Mouse (Mus musculus): ENCODE data around the gene Gm45062. TPM values are rescaled to one million over a fixed set of nuclear protein-coding genes. Genes with fewer than 3 reads are reported as not detected.

Gm45062 gene
- polyA plus RNA-seq, 1 experiment: 5.8 TPM

DNA sequence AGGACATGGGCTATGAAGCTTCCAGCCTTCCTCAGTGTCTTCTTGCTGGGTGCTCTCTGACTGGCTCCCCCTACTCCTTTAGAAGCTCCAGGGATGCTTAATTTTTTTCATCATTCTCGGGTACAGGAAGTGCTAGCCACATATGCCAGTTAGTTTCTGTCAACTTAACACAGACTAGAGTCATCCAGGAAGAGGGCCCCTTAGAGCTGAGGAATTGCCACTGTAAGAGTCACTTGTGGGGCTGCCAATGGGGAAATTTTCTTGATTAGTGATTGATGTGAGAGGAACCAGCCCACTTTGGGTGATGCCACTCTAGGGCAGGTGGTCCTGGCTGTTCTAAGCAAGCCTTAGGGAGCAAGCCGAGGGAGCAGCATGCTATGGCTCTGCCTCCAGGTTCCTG, 380.3 kb downstream of the Gm45062 start:
- Histone ChIP-seq H3K4me3 (ENCODE audit: low read depth, low read length) (no peak overlapping the region), H3K27ac (ENCODE audit: insufficient read depth, low read length) (no peak overlapping the region), H3K9me3 (replicated peaks; ENCODE audit: control insufficient read depth, insufficient read depth, low read length, poor library complexity, severe bottlenecking) (no peaks in the 10 kb centered on the region), H3K27me3 (ENCODE audit: control insufficient read depth, insufficient read depth, low read length, poor library complexity, severe bottlenecking) (no peaks in the 10 kb centered on the region), H3K9ac (ENCODE audit: low read depth, poor library complexity, severe bottlenecking) (no peak overlapping the region), H3K4me1 (ENCODE audit: control insufficient read depth, insufficient read depth, low read length) (no peaks in the 10 kb centered on the region), H3K36me3 (ENCODE audit: control insufficient read depth, insufficient read depth, low read length, poor library complexity, severe bottlenecking) (no peaks in the 10 kb centered on the region)
- TF ChIP-seq CTCF (IDR thresholded peaks at IDR 0.05; ENCODE audit: low read depth, low read length): no peak
- TF ChIP-seq POLR2A (IDR thresholded peaks at IDR 0.05; ENCODE audit: insufficient read depth, low read length): no peak
- no peak for TF ChIP-seq EP300 (IDR thresholded peaks at IDR 0.05; ENCODE audit: insufficient read depth, low read depth, low read length)

DNA sequence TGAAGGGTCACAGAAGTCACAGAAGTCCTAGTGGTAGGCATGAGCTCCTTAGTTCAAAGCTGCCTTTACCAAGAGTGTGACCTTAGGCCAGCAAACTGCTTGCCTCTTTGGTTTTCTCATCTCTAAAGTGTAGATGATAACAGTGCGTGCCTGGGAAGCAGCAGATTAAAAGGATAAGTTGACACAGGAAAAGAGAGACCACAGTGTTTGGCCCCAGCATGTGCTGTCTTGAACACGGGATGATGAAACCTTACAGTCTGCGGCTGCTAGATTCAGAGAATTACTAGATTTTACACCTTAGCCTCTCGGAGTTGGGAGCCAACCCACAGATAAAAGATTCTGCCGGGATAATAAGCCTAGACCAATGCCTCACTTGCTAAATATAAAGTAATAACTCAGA, 381.6 kb downstream of the Gm45062 start:
- Histone ChIP-seq H3K9me3 (replicated peaks; ENCODE audit: control insufficient read depth, insufficient read depth, low read length, poor library complexity, severe bottlenecking) (no peaks in the 10 kb centered on the region), H3K4me1 (ENCODE audit: control insufficient read depth, insufficient read depth, low read length) (no peaks in the 10 kb centered on the region), H3K27me3 (ENCODE audit: control insufficient read depth, insufficient read depth, low read length, poor library complexity, severe bottlenecking) (no peaks in the 10 kb centered on the region), H3K27ac (ENCODE audit: insufficient read depth, low read length) (no peak overlapping the region), H3K9ac (ENCODE audit: low read depth, poor library complexity, severe bottlenecking) (no peak overlapping the region), H3K4me3 (ENCODE audit: low read depth, low read length) (no peak overlapping the region), H3K36me3 (ENCODE audit: control insufficient read depth, insufficient read depth, low read length, poor library complexity, severe bottlenecking) (no peaks in the 10 kb centered on the region)
- TF ChIP-seq EP300 (IDR thresholded peaks at IDR 0.05; ENCODE audit: insufficient read depth, low read depth, low read length): no peak
- no peak for TF ChIP-seq POLR2A (IDR thresholded peaks at IDR 0.05; ENCODE audit: insufficient read depth, low read length)
- TF ChIP-seq CTCF (IDR thresholded peaks at IDR 0.05; ENCODE audit: low read depth, low read length): no peak

DNA sequence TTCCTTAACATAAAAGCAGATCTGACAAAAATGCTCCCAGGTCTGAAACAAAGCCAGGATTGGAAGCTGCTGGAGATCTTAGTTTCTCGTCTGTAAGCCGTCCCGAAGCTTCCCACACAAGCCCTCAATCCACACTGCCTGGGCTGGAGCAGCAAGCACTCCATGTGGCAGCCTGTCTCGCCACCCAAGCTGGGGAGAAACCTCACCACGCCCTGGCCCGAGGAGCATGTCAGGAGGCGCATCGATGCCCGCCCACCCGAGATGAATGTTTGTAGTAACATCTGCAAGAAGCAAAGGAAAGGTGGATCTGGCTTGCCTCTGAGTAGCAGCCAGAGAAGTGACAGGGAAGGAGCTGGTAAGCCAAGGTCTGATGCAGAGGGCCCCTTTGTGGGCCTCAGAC, 385.5 kb downstream of the Gm45062 start:
- Histone ChIP-seq H3K9ac (ENCODE audit: low read depth, poor library complexity, severe bottlenecking) (no peak overlapping the region), H3K27ac (ENCODE audit: insufficient read depth, low read length) (no peak overlapping the region), H3K36me3 (ENCODE audit: control insufficient read depth, insufficient read depth, low read length, poor library complexity, severe bottlenecking) (no peaks in the 10 kb centered on the region), H3K27me3 (ENCODE audit: control insufficient read depth, insufficient read depth, low read length, poor library complexity, severe bottlenecking) (no peaks in the 10 kb centered on the region), H3K9me3 (replicated peaks; ENCODE audit: control insufficient read depth, insufficient read depth, low read length, poor library complexity, severe bottlenecking) (no peaks in the 10 kb centered on the region), H3K4me1 (ENCODE audit: control insufficient read depth, insufficient read depth, low read length) (no peaks in the 10 kb centered on the region), H3K4me3 (ENCODE audit: low read depth, low read length) (no peak overlapping the region)
- TF ChIP-seq CTCF (IDR thresholded peaks at IDR 0.05; ENCODE audit: low read depth, low read length) (no peak), EP300 (IDR thresholded peaks at IDR 0.05; ENCODE audit: insufficient read depth, low read depth, low read length) (no peak), POLR2A (IDR thresholded peaks at IDR 0.05; ENCODE audit: insufficient read depth, low read length) (no peak)

DNA sequence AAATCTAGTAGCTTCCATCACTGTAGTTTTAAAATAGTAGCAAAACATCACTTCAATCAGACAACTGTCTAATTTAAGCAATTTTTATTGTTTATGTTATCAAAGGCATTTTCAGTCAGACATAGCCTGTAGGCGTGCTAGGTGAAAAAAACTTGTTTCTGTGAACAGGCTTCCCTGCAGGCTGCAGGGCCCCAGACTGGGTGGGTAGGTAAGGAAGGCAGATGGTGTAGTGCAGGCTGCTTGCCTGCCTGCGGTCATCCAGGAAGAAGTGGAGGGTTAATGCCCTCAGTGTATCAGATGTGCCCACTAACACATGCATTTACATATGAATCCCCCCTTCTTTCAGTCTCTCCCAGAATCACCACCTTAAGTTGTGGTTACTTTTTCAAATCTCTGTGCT, 386.5 kb downstream of the Gm45062 start:
- no peaks in the 10 kb centered on the region for H3K4me1 ChIP-seq (ENCODE audit: control insufficient read depth, insufficient read depth, low read length)
- no peak overlapping the region for H3K27ac ChIP-seq (ENCODE audit: insufficient read depth, low read length)
- H3K36me3 ChIP-seq (ENCODE audit: control insufficient read depth, insufficient read depth, low read length, poor library complexity, severe bottlenecking): no peaks in the 10 kb centered on the region
- H3K4me3 ChIP-seq (ENCODE audit: low read depth, low read length): no peak overlapping the region
- no peak overlapping the region for H3K9ac ChIP-seq (ENCODE audit: low read depth, poor library complexity, severe bottlenecking)
- H3K27me3 ChIP-seq (ENCODE audit: control insufficient read depth, insufficient read depth, low read length, poor library complexity, severe bottlenecking): no peaks in the 10 kb centered on the region
- TF ChIP-seq EP300 (IDR thresholded peaks at IDR 0.05; ENCODE audit: insufficient read depth, low read depth, low read length) (no peak), CTCF (IDR thresholded peaks at IDR 0.05; ENCODE audit: low read depth, low read length) (no peak), POLR2A (IDR thresholded peaks at IDR 0.05; ENCODE audit: insufficient read depth, low read length) (no peak)
- H3K9me3 ChIP-seq (replicated peaks; ENCODE audit: control insufficient read depth, insufficient read depth, low read length, poor library complexity, severe bottlenecking): no peaks in the 10 kb centered on the region

Other genes with a start within 250 kb of the Gm45062 start
- not detected in 2 replicates for gene Col28a1, start 66.8 kb upstream of the Gm45062 start, polyA plus RNA-seq (2011; ENCODE audit: insufficient read depth, insufficient read length, low read depth, missing spikeins)
- 28.3 and 30.2 TPM in 2 replicates for gene Mios, start 50.2 kb upstream of the Gm45062 start, polyA plus RNA-seq (2011; ENCODE audit: insufficient read depth, insufficient read length, low read depth, missing spikeins)
- 153 and 163 TPM in 2 replicates for gene Rpa3, start 277 bp upstream of the Gm45062 start, polyA plus RNA-seq (2011; ENCODE audit: insufficient read depth, insufficient read length, low read depth, missing spikeins)
- 2.5 and 5.2 TPM in 2 replicates for gene Umad1, start 162 bp upstream of the Gm45062 start, polyA plus RNA-seq (2011; ENCODE audit: insufficient read depth, insufficient read length, low read depth, missing spikeins)

All from ES-Bruce4 (cell line).